ENCODE assay signal across 7 mouse cellular contexts in genomic region chr1:150164890-150165596, GRCm38 (mm10).
DNase-seq lines count a peak whose midpoint lies in the region; ATAC-seq lines count a peak whose summit lies in the region.

No protein-coding gene starts in this region.

- H3K9me3 ChIP-seq in midbrain, embryonic 16.5 days (replicated peaks; ENCODE audit: control insufficient read depth, low read length, poor library complexity, severe bottlenecking): no peaks in the 10 kb centered on the region
- no peaks in the 10 kb centered on the region for H3K9me3 ChIP-seq in midbrain, embryonic 11.5 days (ENCODE audit: control insufficient read depth, low read length)
- H3K9me3 ChIP-seq in intestine, embryonic 14.5 days (ENCODE audit: control insufficient read depth, low read length): no peaks in the 10 kb centered on the region
- H3K9me3 ChIP-seq in forebrain, embryonic 10.5 days: no peaks in the 10 kb centered on the region

- no peaks in the 10 kb centered on the region for H3K4me1 ChIP-seq in midbrain, embryonic 16.5 days (ENCODE audit: control insufficient read depth, insufficient read depth, low read length)
- H3K4me1 ChIP-seq in midbrain, embryonic 11.5 days (ENCODE audit: control insufficient read depth, insufficient read depth, low read length): no peaks in the 10 kb centered on the region
- H3K4me1 ChIP-seq in intestine, embryonic 14.5 days (replicated peaks; ENCODE audit: control insufficient read depth, insufficient read depth, low read length): no peaks in the 10 kb centered on the region
- peaks cover 3% of the 10 kb centered on the region; the same call in 1 of the 2 replicates for H3K4me1 ChIP-seq in forebrain, embryonic 10.5 days

- DNase-seq in midbrain, embryonic 11.5 days (ENCODE audit: low spot score, missing footprints): no peak
- DNase-seq in brain, adult 2 months (ENCODE audit: low read depth, low spot score): peak; percentile 20
- no peak for DNase-seq in intestine, embryonic 14.5 days (ENCODE audit: low spot score)
- peak; percentile 68 for DNase-seq in lung, postnatal 36 days
- no peak for DNase-seq in cerebellum, postnatal 14 days
- no peak for DNase-seq in forebrain, embryonic 10.5 days (ENCODE audit: extremely low spot score, low spot score)

- H3K27me3 ChIP-seq in midbrain, embryonic 16.5 days (ENCODE audit: control insufficient read depth, insufficient read depth, low read depth, low read length): no peaks in the 10 kb centered on the region
- no peaks in the 10 kb centered on the region for H3K27me3 ChIP-seq in midbrain, embryonic 11.5 days (ENCODE audit: control insufficient read depth, insufficient read depth, low read length)
- no peaks in the 10 kb centered on the region for H3K27me3 ChIP-seq in intestine, embryonic 14.5 days (replicated peaks; ENCODE audit: control insufficient read depth, insufficient read depth, low read length)
- H3K27me3 ChIP-seq in forebrain, embryonic 10.5 days (ENCODE audit: poor library complexity, severe bottlenecking): no peaks in the 10 kb centered on the region

- H3K36me3 ChIP-seq in midbrain, embryonic 16.5 days (ENCODE audit: control insufficient read depth, insufficient read depth, low read length): no peaks in the 10 kb centered on the region
- no peaks in the 10 kb centered on the region for H3K36me3 ChIP-seq in midbrain, embryonic 11.5 days (ENCODE audit: control insufficient read depth, insufficient read depth, low read length)
- H3K36me3 ChIP-seq in intestine, embryonic 14.5 days (ENCODE audit: control insufficient read depth, insufficient read depth, low read length): no peaks in the 10 kb centered on the region
- no peaks in the 10 kb centered on the region for H3K36me3 ChIP-seq in forebrain, embryonic 10.5 days (replicated peaks)

- H3K4me3 ChIP-seq in midbrain, embryonic 16.5 days (ENCODE audit: low read depth, low read length): no peak overlapping the region
- no peak overlapping the region for H3K4me3 ChIP-seq in midbrain, embryonic 11.5 days (ENCODE audit: low read depth, low read length)
- 0 out of 2 replicates have a peak overlapping the region, but pooled peaks have one; percentile 8 for H3K4me3 ChIP-seq in intestine, embryonic 14.5 days (ENCODE audit: low read depth, low read length)
- no peak overlapping the region for H3K4me3 ChIP-seq in forebrain, embryonic 10.5 days

- H3K4me2 ChIP-seq in midbrain, embryonic 16.5 days (ENCODE audit: low read length): peak overlapping the region; percentile 34
- H3K4me2 ChIP-seq in midbrain, embryonic 11.5 days: no peak overlapping the region
- H3K4me2 ChIP-seq in intestine, embryonic 14.5 days (ENCODE audit: low read length): peak overlapping the region; percentile 29; the same call in 1 of the 2 replicates

- no peak overlapping the region for H3K27ac ChIP-seq in midbrain, embryonic 16.5 days (ENCODE audit: low read length)
- no peak overlapping the region for H3K27ac ChIP-seq in midbrain, embryonic 11.5 days (ENCODE audit: low read depth, low read length)
- H3K27ac ChIP-seq in intestine, embryonic 14.5 days (ENCODE audit: low read depth): no peak overlapping the region
- H3K27ac ChIP-seq in forebrain, embryonic 10.5 days: no peak overlapping the region; the same call in 1 of the 2 replicates

- no peak overlapping the region for H3K9ac ChIP-seq in midbrain, embryonic 16.5 days (ENCODE audit: low read depth, low read length)
- H3K9ac ChIP-seq in midbrain, embryonic 11.5 days (ENCODE audit: low read length): no peak overlapping the region
- no peak overlapping the region for H3K9ac ChIP-seq in intestine, embryonic 14.5 days (ENCODE audit: low read length)

- ATAC-seq in midbrain, embryonic 16.5 days: no peak
- ATAC-seq in midbrain, embryonic 11.5 days (ENCODE audit: low FRiP score): no peak
- ATAC-seq in intestine, embryonic 14.5 days (replicated peaks; ENCODE audit: low FRiP score, low TSS enrichment, low read depth): no peak

- 68% methylated on average over 17 of the region's 17 CpGs for WGBS in midbrain, embryonic 16.5 days
- WGBS in midbrain, embryonic 11.5 days: 76% methylated on average over 17 of the region's 17 CpGs
- WGBS in intestine, embryonic 14.5 days: 53% methylated on average over 17 of the region's 17 CpGs
- 75% methylated on average over 17 of the region's 17 CpGs for WGBS in forebrain, embryonic 10.5 days

Comparison
In these comparisons a context has a peak if more than half of its experiments do, and no peak if none do; other contexts are left out.
1. DNase-seq: peak in brain, adult 2 months (single experiment) and lung, postnatal 36 days (single experiment); none in midbrain, embryonic 11.5 days (single experiment), intestine, embryonic 14.5 days (single experiment), cerebellum, postnatal 14 days (0 of 2) and forebrain, embryonic 10.5 days (single experiment).